Mouse (Mus musculus) hindbrain, embryonic 10.5 days (tissue): Measurements from ENCODE around the gene Zmiz1. TPM values are rescaled to one million over a fixed set of nuclear protein-coding genes. Genes with fewer than 3 reads are reported as not detected.

Experiments
- DNase-seq: peaks from one replicate; pipeline ENCODE4 v3.0.0-alpha.2; 2017; ENCODE audit warnings: low spot score
- H3K27ac ChIP-seq: fragments of 300-500 bp; sonication (generic); 2 replicates; pipeline ENCODE4 v1.5.1; 2016; ENCODE audit warnings: mild to moderate bottlenecking, moderate library complexity
- H3K27me3 ChIP-seq: fragments of 300-500 bp; sonication (generic); 2 replicates; pipeline ENCODE4 v1.6.1; 2016; ENCODE audit warnings: mild to moderate bottlenecking; ENCODE audit not compliant: poor library complexity, insufficient read depth, severe bottlenecking
- H3K36me3 ChIP-seq: fragments of 300-500 bp; sonication (generic); 2 replicates; pipeline ENCODE4 v1.6.1; 2016; ENCODE audit warnings: mild to moderate bottlenecking, moderate library complexity
- H3K4me1 ChIP-seq: fragments of 300-500 bp; sonication (generic); replicated peaks from 2 replicates; pipeline ENCODE4 v1.6.1; 2016; ENCODE audit warnings: mild to moderate bottlenecking
- H3K4me3 ChIP-seq: fragments of 300-500 bp; sonication (generic); 2 replicates; pipeline ENCODE4 v1.5.1; 2016; ENCODE audit warnings: mild to moderate bottlenecking, moderate library complexity
- H3K9me3 ChIP-seq: fragments of 300-500 bp; sonication (generic); 2 replicates; pipeline ENCODE4 v1.6.1; 2016; ENCODE audit warnings: mild to moderate bottlenecking, moderate library complexity
- WGBS: fragments of 180-500 bp; shearing (Covaris S2); methylation state at CpG from one replicate; pipeline ENCODE4 v1.1.7; 2016; 5-methylcytosine and 5-hydroxymethylcytosine counted together
- polyA plus RNA-seq: library from polyadenylated mRNA; unstranded; fragments of >200 nt; fragmentation: Nextera tagmentation; extraction: Ambion mirVana; gene quantifications from 2 replicates; pipeline ENCODE4 v1.2.1, GENCODE M21; 2016

Zmiz1 gene
- polyA plus RNA-seq, 1 experiment from 2014 or later = 60.1 TPM

DNA sequence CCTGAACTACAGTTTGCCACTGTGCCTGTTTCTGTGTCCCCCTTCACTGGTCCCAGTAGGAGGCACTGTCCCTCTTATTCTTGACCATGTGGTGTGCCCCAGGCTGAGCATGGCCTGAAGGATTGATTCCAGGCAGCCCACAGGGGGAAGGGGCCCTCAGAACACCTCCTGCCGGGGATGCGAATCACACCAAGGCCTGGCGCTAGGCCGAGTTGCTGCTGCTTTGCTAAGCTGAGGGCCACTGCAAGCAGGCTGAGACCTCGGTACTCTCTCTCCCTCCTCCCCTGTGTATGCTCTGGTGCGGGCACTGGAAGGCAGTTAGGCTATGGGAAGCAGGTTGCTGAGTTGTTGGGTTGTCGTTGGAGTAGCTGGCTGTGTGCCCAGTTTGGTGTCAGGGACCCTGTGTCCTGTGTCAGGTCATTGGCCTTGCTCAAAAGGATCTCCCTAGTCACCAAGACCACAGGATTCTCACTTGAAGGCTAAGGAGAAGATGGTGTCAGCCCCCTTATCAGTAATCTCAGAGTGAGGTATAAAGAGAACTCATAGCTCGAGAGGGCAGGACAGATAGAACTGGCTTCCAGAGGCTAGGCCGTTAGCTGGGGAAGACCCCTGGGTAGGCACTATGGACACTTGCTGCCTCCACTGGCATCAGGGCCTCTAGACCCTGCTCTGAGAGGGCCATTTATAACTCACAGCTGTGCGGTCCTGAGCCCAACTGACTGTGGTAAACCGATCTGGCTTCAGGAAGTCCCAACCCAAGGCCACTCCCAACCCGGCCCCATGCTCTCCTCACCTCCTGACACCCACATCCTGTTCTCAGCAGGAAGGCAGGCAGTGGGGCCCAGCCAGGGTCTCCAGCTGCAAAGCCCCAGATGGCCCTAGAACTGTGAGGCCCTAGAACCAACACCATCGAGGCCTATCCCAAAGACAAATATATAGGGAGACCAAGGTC is 57.9 kb downstream of the Zmiz1 start:
- 61% methylated on average over 13 of the region's 13 CpGs for WGBS
- Histone ChIP-seq H3K27ac (peak overlapping the region; percentile 50), H3K4me1 (peaks cover 96% of the 10 kb centered on the region), H3K9me3 (no peaks in the 10 kb centered on the region), H3K4me3 (no peak overlapping the region), H3K27me3 (no peaks in the 10 kb centered on the region), H3K36me3 (peaks cover 54% of the 10 kb centered on the region)
- peak; percentile 48 for DNase-seq

DNA sequence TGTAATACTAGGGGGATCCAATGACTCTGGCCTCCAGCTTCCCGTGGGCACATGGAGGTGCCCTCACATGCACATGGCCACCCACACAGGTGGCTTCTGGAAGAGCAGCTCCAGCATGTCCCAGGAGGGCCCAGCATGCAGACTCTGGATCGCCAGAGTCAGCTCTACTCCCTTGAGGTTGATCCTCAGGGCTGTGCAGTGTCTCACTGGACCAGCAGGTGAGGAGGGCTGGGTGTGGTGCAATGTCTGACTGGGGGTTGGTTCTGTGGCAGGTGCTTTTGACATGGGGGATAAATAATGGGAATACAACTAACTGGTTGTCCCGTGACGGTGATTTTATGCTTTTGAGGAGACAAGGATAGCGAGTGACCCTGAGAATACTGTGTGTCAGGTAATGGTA is 59.7 kb downstream of the Zmiz1 start:
- no peak for DNase-seq
- Histone ChIP-seq H3K9me3 (no peaks in the 10 kb centered on the region), H3K27ac (no peak overlapping the region), H3K36me3 (peaks cover 59% of the 10 kb centered on the region), H3K4me3 (no peak overlapping the region), H3K27me3 (no peaks in the 10 kb centered on the region), H3K4me1 (peaks cover 96% of the 10 kb centered on the region)
- 91% methylated on average over 5 of the region's 5 CpGs for WGBS

DNA sequence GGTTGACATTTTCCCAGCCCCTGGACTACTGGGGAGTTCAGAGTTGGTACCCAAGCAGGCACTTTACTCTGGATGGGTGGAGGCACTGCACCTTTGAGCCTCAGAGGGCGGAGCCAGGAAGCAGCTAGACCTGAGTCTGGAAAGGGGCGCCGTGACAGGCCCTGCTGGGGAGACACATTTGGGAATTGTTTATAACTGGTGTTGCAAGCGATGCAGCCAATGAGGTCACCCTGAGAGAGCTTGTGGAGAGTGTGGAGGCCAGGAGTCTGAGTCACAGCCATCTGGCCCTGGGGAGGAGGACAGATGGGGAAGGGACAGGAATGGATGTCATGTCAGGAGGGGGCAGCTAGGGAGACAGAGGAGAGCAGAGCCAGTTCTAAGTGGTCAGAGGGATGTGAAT is 60.7 kb downstream of the Zmiz1 start:
- H3K4me3 ChIP-seq = no peak overlapping the region
- peaks cover 59% of the 10 kb centered on the region for H3K36me3 ChIP-seq
- DNase-seq = peak; percentile 41
- no peaks in the 10 kb centered on the region for H3K9me3 ChIP-seq
- WGBS = 61% methylated on average over 4 of the region's 4 CpGs
- no peaks in the 10 kb centered on the region for H3K27me3 ChIP-seq
- H3K27ac ChIP-seq = peak overlapping the region; percentile 79
- peaks cover 98% of the 10 kb centered on the region for H3K4me1 ChIP-seq

DNA sequence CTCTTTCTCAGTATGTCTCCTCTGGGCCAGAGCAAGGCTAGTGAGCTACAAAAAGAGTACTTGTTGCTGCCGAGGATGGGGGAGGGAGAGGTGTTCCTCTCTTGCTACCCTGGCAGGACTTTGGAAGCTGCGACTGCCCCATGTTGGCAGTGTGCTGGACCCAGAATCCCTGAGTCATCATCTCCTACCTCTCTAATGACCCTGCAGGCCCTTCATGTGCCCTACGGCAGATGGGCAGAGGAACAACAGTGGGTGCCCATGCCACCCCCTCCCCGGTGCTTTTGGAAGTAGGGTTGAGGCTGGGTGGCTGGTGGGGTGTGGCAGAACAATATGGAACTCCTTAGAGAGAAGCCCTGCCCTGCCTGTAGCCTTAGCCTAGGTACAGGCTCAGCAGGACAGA is 61.6 kb downstream of the Zmiz1 start:
- WGBS = 79% methylated on average over 4 of the region's 4 CpGs
- Histone ChIP-seq H3K9me3 (no peaks in the 10 kb centered on the region), H3K27ac (peak overlapping the region; percentile 79), H3K4me3 (no peak overlapping the region), H3K4me1 (peaks cover 98% of the 10 kb centered on the region), H3K36me3 (peaks cover 57% of the 10 kb centered on the region), H3K27me3 (no peaks in the 10 kb centered on the region)
- DNase-seq = no peak

DNA sequence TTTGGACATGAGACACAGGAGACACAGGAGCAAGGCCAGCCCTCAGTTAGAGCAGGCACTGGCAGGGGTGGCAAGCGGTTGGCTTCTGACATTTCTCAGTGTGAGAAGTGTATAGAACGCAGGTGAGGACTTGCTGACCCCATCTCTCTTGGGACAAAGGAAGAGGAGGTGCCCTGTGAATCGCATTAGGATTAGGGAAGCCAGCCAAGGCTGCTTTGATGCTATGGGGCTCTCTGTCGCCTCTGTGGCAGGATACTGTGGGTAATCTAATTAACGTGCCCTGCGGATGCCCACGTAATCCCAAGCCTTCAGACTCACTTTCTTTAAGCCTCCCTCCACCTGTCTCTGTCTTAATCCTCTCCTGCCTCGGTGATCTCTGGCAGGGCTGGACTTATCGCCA is 62.0 kb downstream of the Zmiz1 start:
- no peak overlapping the region for H3K4me3 ChIP-seq
- peaks cover 59% of the 10 kb centered on the region for H3K36me3 ChIP-seq
- no peaks in the 10 kb centered on the region for H3K27me3 ChIP-seq
- H3K27ac ChIP-seq = peak overlapping the region; percentile 79
- H3K4me1 ChIP-seq = peaks cover 98% of the 10 kb centered on the region
- H3K9me3 ChIP-seq = no peaks in the 10 kb centered on the region
- no peak for DNase-seq
- WGBS = 65% methylated on average over 9 of the region's 9 CpGs

DNA sequence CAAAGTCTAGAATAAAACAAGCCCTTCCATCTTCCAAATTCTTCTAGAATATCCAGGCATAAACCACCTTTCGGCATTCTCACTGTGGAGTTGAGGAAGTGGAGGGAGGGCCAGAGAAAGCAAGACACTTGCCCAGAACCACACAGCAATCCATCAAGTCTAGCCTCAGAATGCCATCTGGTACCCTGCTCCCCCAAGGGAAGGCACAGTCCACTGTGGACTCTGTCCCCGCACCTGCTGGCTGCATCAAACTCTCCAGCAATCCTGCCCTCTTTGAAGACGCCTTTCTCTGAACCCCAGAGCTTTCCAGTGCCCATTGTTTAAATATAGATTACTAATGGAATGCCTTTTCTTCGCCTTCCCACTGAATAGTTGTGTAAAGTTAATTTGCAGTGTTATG is 62.5 kb downstream of the Zmiz1 start:
- Histone ChIP-seq H3K4me1 (peaks cover 98% of the 10 kb centered on the region), H3K27ac (peak overlapping the region; percentile 79), H3K36me3 (peaks cover 63% of the 10 kb centered on the region), H3K4me3 (no peak overlapping the region), H3K9me3 (no peaks in the 10 kb centered on the region), H3K27me3 (no peaks in the 10 kb centered on the region)
- no peak for DNase-seq
- WGBS = 83% methylated on average over 4 of the region's 4 CpGs

DNA sequence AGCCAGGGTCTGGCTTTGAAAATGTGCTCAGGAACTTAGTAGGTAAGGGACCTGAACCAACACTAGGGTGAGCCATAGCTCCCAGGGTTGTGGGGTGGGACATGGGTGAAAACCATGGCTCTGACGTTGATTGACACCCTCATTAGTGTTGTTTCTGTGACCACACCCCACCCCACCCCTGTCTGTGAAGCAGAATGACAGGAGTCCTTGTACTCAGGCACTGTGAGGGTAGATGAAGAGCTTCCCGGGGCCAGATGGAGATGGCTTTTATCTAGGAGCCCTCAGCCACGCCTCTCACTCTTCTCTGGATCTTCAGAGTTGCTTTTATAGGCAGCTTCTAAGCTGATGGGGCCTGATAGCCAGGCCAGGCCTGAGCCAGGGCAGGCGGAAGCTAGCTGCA is 63.4 kb downstream of the Zmiz1 start:
- no peak overlapping the region for H3K4me3 ChIP-seq
- H3K36me3 ChIP-seq = peaks cover 63% of the 10 kb centered on the region
- 26% methylated on average over 4 of the region's 4 CpGs for WGBS
- H3K27me3 ChIP-seq = no peaks in the 10 kb centered on the region
- DNase-seq = peak; percentile 39
- peak overlapping the region; percentile 79 for H3K27ac ChIP-seq
- peaks cover 95% of the 10 kb centered on the region for H3K4me1 ChIP-seq
- H3K9me3 ChIP-seq = no peaks in the 10 kb centered on the region

DNA sequence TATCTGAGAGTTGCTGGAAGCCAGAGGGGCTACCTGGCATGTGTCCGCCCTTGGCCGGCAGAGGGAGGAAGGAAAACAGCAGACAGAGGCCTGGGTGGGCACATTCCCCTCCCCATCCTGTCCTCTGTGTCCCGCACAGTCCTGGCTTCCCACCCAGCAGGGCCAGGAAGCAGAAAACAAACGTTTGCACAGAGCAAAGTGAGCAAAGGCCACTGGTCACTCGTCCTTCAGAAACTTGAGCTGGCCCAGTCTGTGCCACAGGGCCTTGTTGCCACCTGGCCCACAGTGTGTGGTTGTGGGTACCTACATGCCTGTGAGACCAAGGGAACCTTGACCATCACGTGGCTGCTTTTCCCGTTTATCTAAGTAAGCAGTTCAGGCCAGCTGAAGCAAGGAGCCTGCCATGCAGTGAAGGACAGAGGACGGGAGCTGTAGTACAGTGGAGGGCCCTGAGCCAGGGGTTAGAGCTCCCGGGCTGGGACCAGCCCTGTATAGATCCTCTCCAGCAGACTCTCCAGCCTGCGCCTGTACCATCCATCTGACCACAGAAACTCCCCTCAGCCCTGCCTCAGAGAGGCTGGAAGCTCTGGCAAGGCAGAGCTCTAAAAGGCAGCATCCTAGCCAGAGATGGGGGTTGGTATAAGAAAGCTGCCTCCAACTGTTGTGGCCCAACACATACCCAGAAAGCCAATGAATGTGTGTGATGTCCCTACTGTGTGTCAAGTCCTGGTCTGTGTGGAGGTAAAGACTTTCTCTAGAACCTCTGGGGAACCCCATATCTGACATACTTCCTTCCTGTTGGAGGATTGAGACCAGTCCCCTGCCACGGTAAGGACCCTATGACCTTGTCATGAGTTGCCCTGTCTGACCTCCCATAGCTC is 64.5 kb downstream of the Zmiz1 start:
- H3K36me3 ChIP-seq = peaks cover 62% of the 10 kb centered on the region
- no peaks in the 10 kb centered on the region for H3K27me3 ChIP-seq
- no peak overlapping the region for H3K4me3 ChIP-seq
- H3K4me1 ChIP-seq = peaks cover 92% of the 10 kb centered on the region
- 65% methylated on average over 11 of the region's 11 CpGs for WGBS
- H3K9me3 ChIP-seq = no peaks in the 10 kb centered on the region
- DNase-seq = no peak
- H3K27ac ChIP-seq = peak overlapping the region; percentile 79

DNA sequence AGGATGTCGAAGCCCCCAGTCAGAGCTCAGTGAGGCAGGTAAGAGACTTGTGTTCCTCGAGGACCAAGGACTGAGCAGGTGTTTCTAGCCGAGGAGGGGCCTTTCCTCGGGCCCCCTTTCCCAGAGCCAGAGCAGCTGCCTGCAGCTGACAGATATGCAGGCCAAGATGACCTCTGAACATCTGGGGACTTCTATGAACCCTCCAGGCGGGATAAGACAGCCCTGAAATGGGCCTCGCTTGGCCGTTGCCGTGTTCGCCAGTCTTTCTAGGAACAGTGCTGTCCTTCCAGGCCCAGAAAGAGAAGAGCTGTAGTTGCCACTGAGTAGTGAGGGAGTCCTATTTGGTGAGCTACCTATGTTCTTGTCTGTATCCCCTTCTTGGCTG is 65.1 kb downstream of the Zmiz1 start:
- peaks cover 64% of the 10 kb centered on the region for H3K36me3 ChIP-seq
- peaks cover 90% of the 10 kb centered on the region for H3K4me1 ChIP-seq
- H3K27me3 ChIP-seq = no peaks in the 10 kb centered on the region
- no peaks in the 10 kb centered on the region for H3K9me3 ChIP-seq
- H3K27ac ChIP-seq = peak overlapping the region; percentile 79
- 82% methylated on average over 9 of the region's 9 CpGs for WGBS
- no peak overlapping the region for H3K4me3 ChIP-seq
- DNase-seq = no peak

DNA sequence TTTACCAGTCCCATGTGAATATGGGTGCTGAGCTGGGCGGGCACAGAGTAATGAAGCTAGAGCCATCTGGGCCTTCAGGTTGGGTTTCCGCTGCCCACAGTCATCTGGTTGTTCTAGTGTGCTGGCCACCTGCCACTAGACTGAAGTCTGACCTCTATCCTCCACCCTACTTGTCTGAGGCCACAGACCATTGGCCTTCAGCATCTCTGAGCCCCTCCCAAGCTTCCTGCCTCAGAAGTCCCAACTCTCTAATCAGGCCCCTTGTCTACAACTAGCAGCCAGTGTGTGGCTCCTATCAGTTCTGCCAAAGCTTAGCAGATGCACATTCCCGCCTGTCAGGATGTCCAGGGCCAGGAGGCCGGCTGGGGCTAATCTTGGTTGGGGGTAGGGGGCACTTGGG is 65.9 kb downstream of the Zmiz1 start:
- DNase-seq = no peak
- Histone ChIP-seq H3K27ac (peak overlapping the region; percentile 79), H3K9me3 (no peaks in the 10 kb centered on the region), H3K27me3 (no peaks in the 10 kb centered on the region), H3K4me1 (peaks cover 83% of the 10 kb centered on the region), H3K36me3 (peaks cover 66% of the 10 kb centered on the region), H3K4me3 (no peak overlapping the region)
- WGBS = 77% methylated on average over 4 of the region's 4 CpGs

DNA sequence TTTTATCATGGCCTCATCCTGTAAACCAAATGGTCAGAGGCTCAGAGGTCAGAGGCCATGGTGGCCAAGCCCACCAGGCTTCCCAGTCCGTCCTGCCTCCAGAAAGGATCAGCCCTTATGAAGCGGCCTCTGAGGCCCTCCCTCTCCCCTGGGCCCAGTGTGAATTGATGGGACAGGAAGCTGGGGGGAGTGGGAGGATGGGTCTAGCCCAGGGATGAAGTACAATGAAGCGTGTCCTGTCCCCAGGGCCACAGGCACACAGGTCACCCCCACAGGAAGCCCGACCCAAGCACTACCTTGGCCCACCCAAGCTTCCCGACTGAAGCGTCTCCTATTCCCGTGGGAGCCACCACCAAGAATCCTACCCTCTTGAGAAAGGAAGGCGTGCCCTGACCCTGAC is 66.7 kb downstream of the Zmiz1 start:
- Histone ChIP-seq H3K36me3 (peaks cover 66% of the 10 kb centered on the region), H3K4me1 (peaks cover 81% of the 10 kb centered on the region), H3K4me3 (no peak overlapping the region), H3K9me3 (no peaks in the 10 kb centered on the region), H3K27ac (peak overlapping the region; percentile 79), H3K27me3 (no peaks in the 10 kb centered on the region)
- no peak for DNase-seq
- 57% methylated on average over 8 of the region's 8 CpGs for WGBS

DNA sequence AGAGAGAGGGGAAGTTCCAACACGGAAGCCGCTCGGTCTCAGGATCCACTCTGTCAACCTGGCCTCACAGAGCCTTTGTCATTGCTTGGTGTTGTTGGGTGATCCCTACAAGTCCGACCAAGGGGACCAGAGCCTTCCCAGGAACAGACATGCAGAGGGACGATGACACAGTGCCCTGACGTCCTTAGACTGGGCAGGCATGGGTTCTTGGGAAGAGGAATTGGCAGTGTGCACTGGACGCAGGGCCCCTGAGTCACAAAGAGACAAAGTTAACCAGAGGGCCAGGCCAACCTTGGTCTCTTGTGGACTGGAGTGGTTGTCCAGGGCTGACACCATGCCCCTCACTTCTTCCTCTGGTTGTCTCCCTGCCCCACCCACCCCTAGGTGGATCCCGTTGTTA is 67.9 kb downstream of the Zmiz1 start:
- 90% methylated on average over 8 of the region's 8 CpGs for WGBS
- Histone ChIP-seq H3K4me1 (peaks cover 79% of the 10 kb centered on the region), H3K36me3 (peaks cover 72% of the 10 kb centered on the region)

DNA sequence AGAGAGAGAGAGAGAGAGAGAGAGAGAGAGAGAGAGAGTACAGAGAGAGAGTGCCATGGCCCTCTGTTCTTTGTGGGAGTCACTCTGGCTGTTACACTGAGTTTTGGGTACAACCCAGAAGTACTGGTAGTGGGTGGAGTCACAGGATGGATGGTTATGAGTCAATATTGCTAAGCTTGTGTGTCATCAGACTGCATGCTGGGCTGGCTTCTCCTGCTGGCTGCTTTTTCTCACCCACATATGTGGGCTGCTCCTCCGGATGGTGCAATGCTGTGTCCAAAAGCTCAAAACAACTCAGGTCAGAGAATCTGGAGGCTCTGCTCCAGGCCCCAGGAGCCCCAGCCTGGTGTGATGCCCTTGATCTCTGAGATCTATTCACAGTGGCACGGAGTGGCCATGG is 68.3 kb downstream of the Zmiz1 start:
- WGBS = 80% methylated on average over 2 of the region's 2 CpGs
- H3K9me3 ChIP-seq = no peaks in the 10 kb centered on the region
- H3K4me3 ChIP-seq = no peak overlapping the region
- H3K27ac ChIP-seq = peak overlapping the region; percentile 66
- peaks cover 72% of the 10 kb centered on the region for H3K36me3 ChIP-seq
- H3K4me1 ChIP-seq = peaks cover 78% of the 10 kb centered on the region
- no peaks in the 10 kb centered on the region for H3K27me3 ChIP-seq
- DNase-seq = no peak

More for the DNA sequence above, 67.9 kb downstream of the Zmiz1 start:
- no peak overlapping the region for H3K4me3 ChIP-seq
- peak overlapping the region; percentile 66 for H3K27ac ChIP-seq
- no peak for DNase-seq
- no peaks in the 10 kb centered on the region for H3K9me3 ChIP-seq
- no peaks in the 10 kb centered on the region for H3K27me3 ChIP-seq
